Mouse (Mus musculus) c-Kit-positive CD71-negative TER-119-negative erythroid progenitor cells, embryonic 14.5 days (primary cell): Measurements from ENCODE around the gene Nudt9.
A peak's percentile ranks its signal among the peaks of the same experiment; 100 is the strongest.
"Not testable (repeated sequence)": the region's sequence is repeated elsewhere in the genome, so short reads cannot be mapped to it uniquely, and the experiment has no call there.

Experiments
- DNase-seq: peaks from one replicate; pipeline ENCODE4 v3.0.0-alpha.2; 2013; ENCODE audit warnings: low read depth

The Nudt9 gene

DNA sequence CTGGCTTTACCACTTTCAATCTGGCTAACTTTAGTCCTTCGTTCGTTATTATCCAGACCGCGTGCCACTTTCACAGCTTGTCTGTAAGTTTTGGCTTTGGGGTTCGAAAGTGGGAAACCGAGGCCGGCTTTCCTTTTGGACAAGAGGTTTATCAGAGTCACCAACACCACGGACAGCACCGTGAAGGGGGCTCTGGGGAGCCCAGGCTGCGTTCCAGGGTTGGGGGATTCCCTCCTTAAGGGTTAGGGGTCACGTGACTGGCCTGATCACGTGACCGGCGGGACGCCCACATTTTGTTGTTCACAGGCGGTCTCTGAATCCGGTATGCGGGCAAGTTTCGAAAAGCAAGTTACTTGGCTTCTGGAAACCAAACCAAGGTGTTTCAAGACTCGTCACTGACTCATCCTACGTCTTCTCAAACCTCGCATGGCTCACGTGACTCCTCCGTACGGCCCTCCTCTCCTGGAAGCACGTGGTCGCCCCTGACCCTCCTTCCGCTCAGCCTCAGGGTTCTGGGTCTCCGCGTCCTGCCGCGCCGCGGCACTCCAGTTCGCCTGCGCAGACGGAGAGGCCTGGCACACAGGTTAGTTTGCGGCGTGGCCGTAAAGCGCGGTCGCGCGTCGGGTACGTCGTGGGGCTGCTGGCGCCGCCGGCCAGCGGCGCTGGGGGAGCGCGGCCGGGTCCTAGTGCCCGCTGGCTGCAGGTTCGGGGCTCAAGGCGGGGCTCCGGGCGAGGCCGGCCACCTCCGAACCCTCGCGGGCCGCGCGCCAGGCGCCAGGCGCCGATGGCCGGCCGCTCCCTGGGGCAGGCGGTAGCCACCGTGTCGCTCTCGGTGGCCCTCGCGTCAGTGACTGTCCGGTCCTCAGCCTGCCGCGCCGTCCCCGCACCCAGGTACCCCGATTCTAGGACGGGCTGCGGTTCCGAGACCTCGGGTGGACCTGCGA lies at the start of gene Nudt9:
Gene Nudt9 (plus strand): TSS at position 51 of the 944 bp plus-strand sequence.
- peak; percentile 93 for DNase-seq

- no peak for DNase-seq
These were observed 47.4 kb upstream of the Nudt9 start for GRCm38 (mm10) chr5:103998739-103999138.

DNA sequence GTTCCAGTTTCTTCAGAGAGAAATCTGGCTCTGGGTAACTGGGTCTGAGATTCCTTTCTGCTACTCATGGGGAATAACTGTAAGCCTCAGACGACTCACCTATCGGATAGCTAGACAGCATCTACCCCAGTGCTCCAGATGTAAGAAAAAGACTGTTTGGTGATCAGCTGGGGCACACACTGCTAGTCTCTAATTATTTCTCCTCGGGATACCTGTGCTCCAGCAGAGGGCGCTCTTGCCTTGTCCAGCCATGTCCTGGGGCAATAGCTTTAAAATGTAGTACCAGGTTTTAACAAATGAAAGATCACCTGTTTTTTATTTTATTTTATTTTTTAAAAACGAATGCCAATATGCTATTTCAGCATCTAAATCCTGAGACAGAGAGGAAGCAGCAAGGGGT lies 46.4 kb upstream of the Nudt9 start:
- peak; percentile 73 for DNase-seq

GRCm38 (mm10) chr5:104002549-104003255 lies 43.4 kb upstream of the Nudt9 start:
- DNase-seq, result no peak

DNA sequence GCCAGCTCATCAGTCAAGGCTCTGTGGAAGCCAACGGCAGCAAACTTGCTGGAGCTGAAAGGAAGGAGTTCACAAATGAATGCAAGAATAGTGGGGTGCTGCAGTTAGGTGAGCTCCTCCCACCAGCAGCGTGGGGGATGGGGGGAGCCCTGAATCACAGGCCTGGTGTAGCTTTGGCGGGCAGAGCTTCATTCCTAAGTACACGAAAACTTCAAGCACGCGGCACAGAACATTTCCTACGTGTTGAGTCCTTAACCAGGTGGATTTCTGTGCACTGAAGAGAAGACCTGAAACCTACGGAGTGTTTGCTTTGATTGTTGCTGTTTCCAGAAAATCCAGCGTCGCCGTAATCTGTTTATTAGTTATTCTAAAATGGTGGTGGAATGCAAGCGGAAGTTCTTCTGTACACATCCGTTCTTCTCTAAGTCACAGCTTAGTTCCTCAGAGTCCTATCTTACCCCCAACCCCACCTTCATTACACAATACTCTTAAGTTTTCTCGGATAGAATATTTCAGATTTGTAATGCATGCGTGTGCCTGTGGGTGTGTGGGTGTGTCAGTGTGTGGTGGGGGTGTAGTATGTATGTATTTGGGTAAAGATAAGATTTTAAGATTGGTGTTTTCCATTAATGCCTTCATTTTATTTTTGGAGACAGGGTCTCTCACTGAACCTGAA lies 42.7 kb upstream of the Nudt9 start:
- no peak for DNase-seq

- no peak for DNase-seq
These were observed 42.2 kb upstream of the Nudt9 start for GRCm38 (mm10) chr5:104003955-104004354.

- DNase-seq, result no peak
These were observed 39.3 kb upstream of the Nudt9 start for GRCm38 (mm10) chr5:104006811-104007210.

DNA sequence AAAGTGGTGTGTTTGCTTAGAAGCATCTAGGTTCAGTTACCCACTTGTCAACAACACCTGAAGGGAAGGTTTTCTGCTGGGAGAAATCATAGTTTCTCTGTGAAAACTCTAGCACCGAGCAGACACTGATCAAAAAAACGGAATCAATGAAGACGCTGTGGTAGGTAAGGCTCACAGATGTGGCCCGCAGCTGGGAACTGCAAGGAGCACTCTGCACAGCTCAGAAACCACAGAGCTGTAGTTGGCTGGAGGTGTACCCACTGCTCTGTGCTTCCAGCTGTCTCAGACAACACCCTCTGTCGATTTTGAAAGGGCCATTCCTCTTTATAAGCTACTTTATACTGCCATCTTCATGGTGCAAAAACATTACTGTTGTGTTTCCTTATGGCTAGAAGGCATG lies 38.3 kb upstream of the Nudt9 start:
- no peak for DNase-seq

DNA sequence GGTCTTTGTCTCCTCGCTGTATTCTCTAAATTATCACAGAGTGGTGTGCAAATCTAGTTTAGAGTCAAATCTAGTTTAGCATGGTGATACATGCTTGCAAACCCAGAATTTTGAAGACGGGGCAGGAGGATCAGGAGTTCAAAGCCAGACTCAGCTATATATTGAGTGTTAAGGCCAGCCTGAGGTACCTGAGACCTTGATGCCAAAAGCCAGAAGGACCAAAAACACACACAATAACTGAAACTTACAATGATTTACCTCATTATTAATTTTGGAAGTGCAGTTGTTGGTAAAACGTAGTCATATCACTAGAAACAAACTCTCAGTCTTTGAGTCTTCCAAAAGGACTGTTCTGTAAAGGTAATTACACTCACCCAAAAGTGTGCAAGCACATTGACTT lies 36.7 kb upstream of the Nudt9 start:
- no peak for DNase-seq

DNA sequence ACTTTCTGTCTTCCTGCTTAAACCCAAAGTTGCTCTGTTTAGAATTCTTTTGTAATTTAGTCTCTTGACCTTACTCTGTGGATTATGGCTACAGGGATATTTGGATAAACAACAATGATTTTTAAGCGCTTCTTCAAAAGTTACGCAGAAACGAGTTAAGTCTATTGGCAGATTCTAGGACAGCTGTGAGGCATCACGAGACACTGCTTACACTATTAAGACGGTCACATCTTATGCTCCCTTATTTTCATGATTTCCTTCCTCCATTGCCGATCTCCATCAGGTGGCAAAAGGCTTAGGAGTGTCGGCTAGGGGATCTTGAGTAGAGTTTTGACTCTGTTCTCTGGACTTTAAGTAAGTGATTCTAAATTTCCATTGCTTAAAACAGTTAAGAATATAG lies 35.8 kb upstream of the Nudt9 start:
- DNase-seq, result no peak

DNA sequence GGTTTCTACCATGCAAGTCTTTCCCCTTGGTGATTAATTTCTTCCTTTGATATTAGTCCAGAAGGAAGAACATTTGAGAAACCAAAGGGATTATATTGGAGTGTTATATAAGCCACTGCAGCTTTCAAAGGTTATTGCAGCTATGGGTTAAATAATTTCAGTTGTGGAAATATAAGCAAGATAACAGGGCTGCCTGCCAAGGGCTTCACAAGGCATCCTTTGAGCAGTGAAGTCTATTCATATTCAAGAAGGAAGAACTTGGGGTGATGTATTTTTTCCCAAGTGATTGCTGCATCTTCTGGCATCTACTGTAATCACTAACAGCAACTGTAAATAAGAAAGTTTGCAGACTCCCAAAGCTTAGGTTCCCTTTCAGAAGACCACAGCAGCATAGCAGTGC lies 34.7 kb upstream of the Nudt9 start:
- DNase-seq, result no peak

GRCm38 (mm10) chr5:104021597-104022378 lies 24.3 kb upstream of the Nudt9 start, which contains the start of gene Hsd17b11:
Gene Hsd17b11, minus strand, starts transcription at chr5:104021919.
- peak; percentile 68 for DNase-seq

GRCm38 (mm10) chr5:104022558-104022957 lies 23.5 kb upstream of the Nudt9 start:
- no peak for DNase-seq

GRCm38 (mm10) chr5:104023289-104024020 lies 22.7 kb upstream of the Nudt9 start:
- DNase-seq, result no peak

DNA sequence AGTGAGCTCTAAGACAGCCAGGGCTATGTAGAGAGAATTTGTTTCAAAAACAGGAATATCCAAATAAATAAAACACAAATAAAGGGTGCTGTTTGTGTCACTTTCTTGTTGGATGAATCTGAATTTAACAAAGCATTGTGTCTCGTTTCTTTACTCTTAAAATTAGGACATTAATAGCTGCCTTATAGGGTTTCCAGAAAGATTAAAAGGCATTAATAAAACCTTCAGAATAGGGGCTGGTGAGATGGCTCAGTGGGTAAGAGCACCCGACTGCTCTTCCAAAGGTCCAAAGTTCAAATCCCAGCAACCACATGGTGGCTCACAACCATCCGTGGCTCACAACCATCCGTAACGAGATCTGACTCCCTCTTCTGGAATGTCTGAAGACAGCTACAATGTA lies 21.9 kb upstream of the Nudt9 start:
- DNase-seq, result not testable (repeated sequence)

DNA sequence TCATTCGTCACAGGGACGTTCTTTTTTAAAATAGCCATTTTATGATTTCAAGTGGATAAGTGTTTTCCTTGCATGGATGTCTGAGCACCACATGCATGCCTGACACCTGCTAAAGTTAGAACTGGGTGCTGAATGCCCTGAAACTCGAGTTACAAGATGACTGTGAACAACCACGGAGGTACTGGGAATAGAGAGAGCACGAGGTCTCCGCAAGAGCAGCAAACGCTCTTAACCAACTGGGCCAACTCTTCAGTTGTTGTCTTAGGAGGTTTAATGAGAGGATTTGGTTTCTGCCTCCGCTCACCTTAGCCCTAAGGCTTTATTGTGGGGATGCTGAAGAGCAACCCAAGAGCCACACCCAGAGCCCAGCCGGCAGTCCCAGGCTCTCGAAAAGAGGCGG lies 21.3 kb upstream of the Nudt9 start:
- no peak for DNase-seq

DNA sequence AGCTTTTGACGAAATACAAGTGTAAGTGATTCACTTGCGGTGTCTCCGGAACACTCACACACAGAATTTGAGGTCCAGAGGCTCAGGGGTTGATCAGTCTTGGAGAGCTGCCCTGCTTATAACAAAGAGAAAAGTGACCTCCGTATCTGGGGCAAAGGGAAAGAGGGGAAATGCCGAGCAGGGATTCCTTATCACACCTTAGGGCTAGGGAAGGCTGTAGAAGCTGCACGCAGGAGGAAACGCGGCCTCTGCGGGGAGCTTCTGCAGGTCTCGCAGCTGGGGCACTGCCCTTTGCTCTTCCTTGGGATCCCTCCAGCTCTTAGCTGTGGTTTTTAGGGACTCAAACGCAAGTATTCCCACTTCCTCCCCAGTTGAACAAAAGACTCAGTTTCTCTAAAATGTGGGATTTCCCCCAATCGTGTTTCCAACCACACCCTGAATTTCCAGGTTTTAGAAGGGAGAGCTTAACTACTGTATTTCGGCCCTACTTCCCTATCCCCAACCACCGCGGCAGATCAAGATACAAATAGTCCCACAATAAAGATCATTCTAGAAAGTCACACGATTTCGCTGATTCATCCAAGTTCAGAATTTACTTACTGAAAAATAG lies 20.8 kb upstream of the Nudt9 start:
- no peak for DNase-seq

DNA sequence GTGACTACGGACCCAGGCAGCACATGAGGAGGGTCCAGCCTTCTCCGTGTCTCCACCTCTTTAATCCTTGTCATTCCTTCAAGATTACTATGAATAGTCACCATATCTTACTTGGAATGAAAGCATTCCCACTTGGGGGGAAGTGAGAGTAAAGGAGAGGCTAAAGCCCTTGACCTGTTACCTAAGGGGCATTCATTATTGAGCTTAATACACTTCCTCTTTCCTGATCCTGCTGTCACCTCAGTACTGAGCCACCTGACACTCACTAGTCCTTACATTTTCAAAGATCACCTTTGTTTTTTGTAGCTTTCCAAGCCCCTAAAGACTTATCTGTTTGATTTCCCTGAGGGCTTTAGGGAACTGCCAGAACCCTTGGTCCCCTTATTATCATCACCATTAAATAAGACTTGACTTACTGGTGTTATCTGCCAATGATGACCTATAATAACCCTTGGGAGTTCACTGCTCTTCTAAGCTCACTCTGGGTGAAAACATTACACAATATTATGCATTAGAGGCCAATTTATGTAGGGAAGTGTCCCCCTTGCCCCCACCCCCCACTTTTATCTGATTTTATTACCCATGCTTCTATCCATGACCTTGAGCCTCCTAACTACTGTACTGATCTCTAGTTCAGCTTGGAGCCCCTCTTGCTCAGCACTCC lies 13.5 kb upstream of the Nudt9 start:
- DNase-seq, result no peak

DNA sequence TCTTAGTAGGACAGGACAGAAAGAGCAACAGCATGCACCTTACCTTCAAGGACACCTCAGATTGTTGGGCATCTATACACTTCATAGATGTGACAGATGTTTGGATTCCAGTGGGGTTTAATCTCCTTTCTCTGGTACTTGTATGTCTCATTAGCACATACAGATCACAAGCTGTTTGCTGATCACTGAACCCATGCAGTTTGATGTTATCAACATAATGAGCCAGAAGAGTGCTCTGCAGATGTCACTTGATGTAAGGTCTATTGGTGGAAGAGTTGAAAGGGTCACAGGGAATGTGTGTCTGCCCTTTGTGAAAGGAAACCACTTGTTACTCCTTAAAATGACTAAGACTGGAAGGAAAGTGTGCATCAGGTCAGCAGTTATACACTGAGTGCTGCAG lies 11.0 kb upstream of the Nudt9 start:
- DNase-seq, result no peak

- no peak for DNase-seq
These were observed 10.3 kb upstream of the Nudt9 start for GRCm38 (mm10) chr5:104035824-104036223.
